Mouse (Mus musculus) intestine, embryonic 16.5 days (tissue): ENCODE results near the gene Kcng3. TPM values are rescaled to one million over a fixed set of nuclear protein-coding genes. Genes with fewer than 3 reads are reported as not detected.

Experiments used
- ATAC-seq: fragments of 200-750 bp; cut with Nextera tagmentation; 2 replicates; pipeline ENCODE4 v1.8.0; 2017; ENCODE audit warnings: moderate TSS enrichment, moderate library complexity
- H3K27ac ChIP-seq: fragments of 300-500 bp; sonication (generic); 2 replicates; pipeline ENCODE4 v1.5.1; 2014; ENCODE audit warnings: mild to moderate bottlenecking, low read length
- H3K27me3 ChIP-seq: fragments of 300-500 bp; sonication (generic); replicated peaks from 2 replicates; pipeline ENCODE4 v1.6.1; 2014; ENCODE audit warnings: low read length, control low read depth, mixed read lengths; ENCODE audit not compliant: control insufficient read depth, insufficient read depth
- H3K36me3 ChIP-seq: fragments of 300-500 bp; sonication (generic); 2 replicates; pipeline ENCODE4 v1.6.1; 2014; ENCODE audit warnings: low read length, control low read depth; ENCODE audit not compliant: control insufficient read depth, insufficient read depth
- H3K4me1 ChIP-seq: fragments of 300-500 bp; sonication (generic); 2 replicates; pipeline ENCODE4 v1.6.1; 2014; ENCODE audit warnings: low read length, control low read depth, mixed read lengths; ENCODE audit not compliant: control insufficient read depth, insufficient read depth
- H3K4me2 ChIP-seq: fragments of 300-500 bp; sonication (generic); 2 replicates; pipeline ENCODE4 v1.6.1; 2014; ENCODE audit warnings: low read depth, low read length, control low read depth
- H3K4me3 ChIP-seq: fragments of 300-500 bp; sonication (generic); 2 replicates; pipeline ENCODE4 v1.5.1; 2014; ENCODE audit warnings: mild to moderate bottlenecking, low read length
- H3K9ac ChIP-seq: fragments of 300-500 bp; sonication (generic); 2 replicates; pipeline ENCODE4 v1.6.1; 2014; ENCODE audit warnings: low read depth, low read length
- H3K9me3 ChIP-seq: fragments of 300-500 bp; sonication (generic); 2 replicates; pipeline ENCODE4 v1.6.1; 2016; ENCODE audit warnings: low read length, control low read depth; ENCODE audit not compliant: control insufficient read depth
- WGBS: fragments of 180-500 bp; shearing (Covaris S2); extraction: QIAGEN DNeasy Blood & Tissue Kit; methylation state at CpG from one replicate; pipeline ENCODE4 v1.1.7; 2014; 5-methylcytosine and 5-hydroxymethylcytosine counted together
- polyA plus RNA-seq: library from polyadenylated mRNA; unstranded; fragments of >200 nt; fragmentation: Nextera tagmentation; extraction: Ambion mirVana; gene quantifications from 2 replicates; pipeline ENCODE4 v1.2.1, GENCODE M21; 2015

The Kcng3 gene
- polyA plus RNA-seq, 1 experiment from 2014 or later, result not detected

- Histone ChIP-seq H3K9ac (no peak overlapping the region), H3K4me3 (no peak overlapping the region), H3K4me2 (no peak overlapping the region), H3K27ac (no peak overlapping the region), H3K36me3 (no peaks in the 10 kb centered on the region), H3K4me1 (no peaks in the 10 kb centered on the region), H3K27me3 (no peaks in the 10 kb centered on the region), H3K9me3 (peaks cover 2% of the 10 kb centered on the region; the same call in 1 of the 2 replicates)
- 93% methylated on average over 8 of the region's 8 CpGs for WGBS
- ATAC-seq, result no peak
These were observed 44.0 kb downstream of the Kcng3 start for GRCm38 (mm10) chr17:83587731-83588130.

GRCm38 (mm10) chr17:83582585-83582984 lies 49.1 kb downstream of the Kcng3 start:
- WGBS, result 57% methylated on average over 2 of the region's 2 CpGs
- H3K36me3 ChIP-seq, result no peaks in the 10 kb centered on the region

GRCm38 (mm10) chr17:83580734-83581133 lies 51.0 kb downstream of the Kcng3 start:
- Histone ChIP-seq H3K9me3 (no peaks in the 10 kb centered on the region), H3K27ac (no peak overlapping the region), H3K9ac (no peak overlapping the region), H3K27me3 (no peaks in the 10 kb centered on the region), H3K4me1 (no peaks in the 10 kb centered on the region), H3K4me2 (no peak overlapping the region), H3K4me3 (no peak overlapping the region), H3K36me3 (no peaks in the 10 kb centered on the region)
- ATAC-seq, result no peak
- 76% methylated on average over 5 of the region's 5 CpGs for WGBS

More at GRCm38 (mm10) chr17:83582585-83582984, 49.1 kb downstream of the Kcng3 start:
- no peaks in the 10 kb centered on the region for H3K4me1 ChIP-seq
- no peak overlapping the region for H3K4me2 ChIP-seq
- H3K27ac ChIP-seq, result 0 out of 2 replicates have a peak overlapping the region, but pooled peaks have one; percentile 9
- peak; percentile 69 for ATAC-seq
- H3K4me3 ChIP-seq, result no peak overlapping the region
- no peaks in the 10 kb centered on the region for H3K9me3 ChIP-seq
- no peaks in the 10 kb centered on the region for H3K27me3 ChIP-seq
- no peak overlapping the region for H3K9ac ChIP-seq

- Histone ChIP-seq H3K9ac (no peak overlapping the region), H3K4me1 (no peaks in the 10 kb centered on the region; the same call in 1 of the 2 replicates), H3K27me3 (no peaks in the 10 kb centered on the region), H3K4me2 (no peak overlapping the region), H3K27ac (no peak overlapping the region), H3K9me3 (no peaks in the 10 kb centered on the region), H3K36me3 (no peaks in the 10 kb centered on the region), H3K4me3 (no peak overlapping the region)
- ATAC-seq, result no peak
- 90% methylated on average over 11 of the region's 11 CpGs for WGBS
These were observed 54.8 kb downstream of the Kcng3 start for GRCm38 (mm10) chr17:83576810-83577371.

GRCm38 (mm10) chr17:83574615-83575014 lies 57.1 kb downstream of the Kcng3 start:
- Histone ChIP-seq H3K27ac (no peak overlapping the region), H3K9ac (no peak overlapping the region), H3K4me1 (no peaks in the 10 kb centered on the region; the same call in 1 of the 2 replicates), H3K27me3 (no peaks in the 10 kb centered on the region), H3K9me3 (no peaks in the 10 kb centered on the region), H3K4me2 (no peak overlapping the region), H3K36me3 (no peaks in the 10 kb centered on the region), H3K4me3 (no peak overlapping the region)
- 89% methylated on average over 8 of the region's 8 CpGs for WGBS
- no peak for ATAC-seq

GRCm38 (mm10) chr17:83573128-83573527 lies 58.6 kb downstream of the Kcng3 start:
- WGBS, result 60% methylated on average over 6 of the region's 6 CpGs
- H3K27me3 ChIP-seq, result no peaks in the 10 kb centered on the region
- H3K9ac ChIP-seq, result no peak overlapping the region
- no peak overlapping the region for H3K4me2 ChIP-seq
- no peaks in the 10 kb centered on the region for H3K36me3 ChIP-seq
- no peak overlapping the region for H3K4me3 ChIP-seq
- ATAC-seq, result no peak
- H3K9me3 ChIP-seq, result no peaks in the 10 kb centered on the region
- H3K27ac ChIP-seq, result no peak overlapping the region
- H3K4me1 ChIP-seq, result no peaks in the 10 kb centered on the region; the same call in 1 of the 2 replicates

GRCm38 (mm10) chr17:83572366-83572765 lies 59.3 kb downstream of the Kcng3 start:
- H3K27ac ChIP-seq, result no peak overlapping the region
- no peaks in the 10 kb centered on the region for H3K27me3 ChIP-seq
- no peak overlapping the region for H3K4me2 ChIP-seq
- no peaks in the 10 kb centered on the region for H3K36me3 ChIP-seq
- no peak overlapping the region for H3K4me3 ChIP-seq
- ATAC-seq, result peak; percentile 42; the same call in 1 of the 2 replicates
- H3K4me1 ChIP-seq, result no peaks in the 10 kb centered on the region; the same call in 1 of the 2 replicates
- WGBS, result 39% methylated on average over 4 of the region's 4 CpGs
- H3K9me3 ChIP-seq, result no peaks in the 10 kb centered on the region
- H3K9ac ChIP-seq, result no peak overlapping the region

- Histone ChIP-seq H3K27ac (no peak overlapping the region), H3K27me3 (no peaks in the 10 kb centered on the region), H3K9me3 (no peaks in the 10 kb centered on the region), H3K36me3 (no peaks in the 10 kb centered on the region), H3K4me1 (no peaks in the 10 kb centered on the region), H3K9ac (no peak overlapping the region), H3K4me2 (no peak overlapping the region), H3K4me3 (no peak overlapping the region)
- WGBS, result 48% methylated on average over 8 of the region's 8 CpGs
- ATAC-seq, result no peak
These were observed 64.3 kb downstream of the Kcng3 start for GRCm38 (mm10) chr17:83567375-83567774.

GRCm38 (mm10) chr17:83565506-83565905 lies 66.2 kb downstream of the Kcng3 start:
- H3K27me3 ChIP-seq, result no peaks in the 10 kb centered on the region

More at GRCm38 (mm10) chr17:83565506-83565905, 66.2 kb downstream of the Kcng3 start:
- no peak for ATAC-seq
- H3K4me3 ChIP-seq, result no peak overlapping the region
- WGBS, result 54% methylated on average over 4 of the region's 4 CpGs
- H3K4me1 ChIP-seq, result no peaks in the 10 kb centered on the region
- no peak overlapping the region for H3K4me2 ChIP-seq
- no peak overlapping the region for H3K27ac ChIP-seq
- no peak overlapping the region for H3K9ac ChIP-seq
- no peaks in the 10 kb centered on the region for H3K36me3 ChIP-seq
- H3K9me3 ChIP-seq, result no peaks in the 10 kb centered on the region
